Mouse (Mus musculus) megakaryocyte progenitor cell, adult 5-6 weeks (primary cell): Measurements from ENCODE around the gene Zfp108. TPM values are rescaled to one million over a fixed set of nuclear protein-coding genes. Genes with fewer than 3 reads are reported as not detected.

Source experiments
- ATAC-seq: replicated peaks from 2 replicates; pipeline ENCODE4 v1.8.0; 2016; ENCODE audit warnings: mild to moderate bottlenecking, moderate TSS enrichment, inconsistent platforms; ENCODE audit not compliant: poor library complexity
- total RNA-seq, 2 experiments: library from RNA; stranded (forward) in 1 of 2; stranded (reverse) in 1 of 2; fragments of 157-497, 149-512 nt in 1 of 2; fragments of 200-1000 nt in 1 of 2; gene quantifications; 2 replicates each; pipeline versions ENCODE4 v1.2.3 to v1.2.4; 2015 to 2017

Zfp108 gene
- total RNA-seq, 2 experiments from 2014 or later, result 1.5 to 2.1 TPM

GRCm38 (mm10) chr7:24280858-24281145 is 26.2 kb downstream of the Zfp108 start:
- no peak for ATAC-seq

DNA sequence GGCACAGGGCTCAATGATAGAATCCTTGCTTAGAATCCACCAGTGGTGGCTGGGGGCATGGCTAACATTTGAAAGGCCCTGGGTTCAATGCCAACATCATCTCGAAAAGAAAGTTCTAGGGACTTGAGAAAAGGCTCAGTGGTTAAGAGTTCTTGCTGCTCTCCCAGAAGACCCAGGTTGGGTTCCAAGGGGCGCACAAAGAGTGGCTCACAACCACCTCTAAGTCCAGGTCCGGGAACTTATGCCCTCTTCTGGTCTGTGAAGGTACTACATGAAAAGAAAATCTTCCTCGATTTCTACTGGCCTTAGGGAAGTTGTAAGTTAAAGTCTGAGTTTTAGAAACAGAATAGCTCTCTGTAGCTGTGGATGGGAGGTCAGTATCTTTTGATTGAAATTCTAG is 31.5 kb downstream of the Zfp108 start:
- ATAC-seq, result peak; percentile 57; the same call in 1 of the 2 replicates

- no peak for ATAC-seq
These were observed 32.3 kb downstream of the Zfp108 start for GRCm38 (mm10) chr7:24286916-24287315.

DNA sequence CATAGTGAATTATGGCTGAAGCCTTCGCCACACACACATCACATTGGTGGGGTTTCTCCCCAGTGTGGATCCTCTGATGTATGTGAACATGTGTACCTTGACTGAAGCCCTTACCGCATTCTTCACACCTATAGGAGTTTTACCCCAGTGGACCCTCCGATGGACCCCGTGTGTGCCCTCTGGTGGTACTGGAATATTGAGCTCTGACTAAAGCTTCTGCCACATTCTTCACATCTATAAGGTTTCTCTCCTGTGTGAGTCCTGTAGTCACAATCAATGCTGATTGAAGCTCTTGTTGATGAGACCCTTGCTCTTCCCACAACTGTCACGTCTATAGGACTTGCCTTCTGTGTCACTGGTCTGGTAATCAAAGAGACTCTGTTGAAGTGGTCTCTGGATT is 33.1 kb downstream of the Zfp108 start:
- ATAC-seq, result no peak

DNA sequence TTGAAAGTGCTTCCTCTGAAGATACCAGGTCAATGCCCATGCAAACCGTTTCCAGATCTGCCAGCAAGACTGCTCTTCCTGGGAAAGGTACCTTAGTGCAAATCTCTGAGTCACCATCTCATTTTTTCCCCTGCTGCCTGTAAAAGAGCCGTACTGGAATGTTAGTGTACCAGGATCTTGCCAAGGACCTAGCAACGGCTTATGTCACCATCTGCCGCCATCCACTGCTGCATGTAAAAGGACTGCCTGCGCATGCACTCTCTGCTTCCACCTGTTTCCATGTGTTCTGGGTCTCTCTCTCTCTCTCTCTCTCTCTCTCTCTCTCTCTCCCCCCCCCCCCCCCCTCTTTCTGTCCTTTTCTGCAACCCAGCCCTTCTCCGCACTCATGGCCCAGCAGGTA is 33.9 kb downstream of the Zfp108 start:
- no peak for ATAC-seq

GRCm38 (mm10) chr7:24290106-24290693 is 35.6 kb downstream of the Zfp108 start:
- no peak for ATAC-seq

DNA sequence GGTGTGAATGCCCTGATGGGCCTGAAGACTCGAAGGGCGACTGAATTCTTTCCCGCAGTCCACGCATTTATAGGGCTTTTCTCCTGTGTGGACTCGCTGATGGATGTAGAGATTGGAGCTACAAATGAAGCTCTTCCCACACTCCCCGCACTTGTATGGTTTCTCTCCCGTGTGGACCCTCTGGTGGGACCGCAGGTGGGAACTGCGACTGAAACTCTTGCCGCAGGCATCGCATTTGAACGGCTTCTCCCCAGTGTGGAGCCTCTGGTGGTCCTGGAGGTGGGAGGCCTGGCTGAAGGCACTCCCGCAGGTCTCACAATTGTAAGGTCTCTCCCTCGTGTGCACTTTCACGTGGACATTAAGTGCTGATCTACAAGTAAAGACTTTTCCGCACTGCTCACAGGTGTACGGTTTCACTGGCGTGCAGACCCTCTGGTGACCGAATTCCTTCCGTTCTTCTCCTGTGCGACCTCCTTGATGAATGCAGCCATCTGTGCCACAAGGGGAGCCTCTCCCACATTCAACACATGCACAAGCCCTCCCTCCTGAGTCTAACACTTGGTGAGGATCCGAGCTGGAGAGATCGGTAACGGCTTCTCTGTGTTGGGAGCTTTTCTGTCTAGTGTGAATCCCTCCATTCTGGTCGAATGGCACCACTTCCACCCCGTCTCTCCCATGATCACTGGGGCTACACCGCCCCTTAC is 36.9 kb downstream of the Zfp108 start:
- ATAC-seq, result no peak

DNA sequence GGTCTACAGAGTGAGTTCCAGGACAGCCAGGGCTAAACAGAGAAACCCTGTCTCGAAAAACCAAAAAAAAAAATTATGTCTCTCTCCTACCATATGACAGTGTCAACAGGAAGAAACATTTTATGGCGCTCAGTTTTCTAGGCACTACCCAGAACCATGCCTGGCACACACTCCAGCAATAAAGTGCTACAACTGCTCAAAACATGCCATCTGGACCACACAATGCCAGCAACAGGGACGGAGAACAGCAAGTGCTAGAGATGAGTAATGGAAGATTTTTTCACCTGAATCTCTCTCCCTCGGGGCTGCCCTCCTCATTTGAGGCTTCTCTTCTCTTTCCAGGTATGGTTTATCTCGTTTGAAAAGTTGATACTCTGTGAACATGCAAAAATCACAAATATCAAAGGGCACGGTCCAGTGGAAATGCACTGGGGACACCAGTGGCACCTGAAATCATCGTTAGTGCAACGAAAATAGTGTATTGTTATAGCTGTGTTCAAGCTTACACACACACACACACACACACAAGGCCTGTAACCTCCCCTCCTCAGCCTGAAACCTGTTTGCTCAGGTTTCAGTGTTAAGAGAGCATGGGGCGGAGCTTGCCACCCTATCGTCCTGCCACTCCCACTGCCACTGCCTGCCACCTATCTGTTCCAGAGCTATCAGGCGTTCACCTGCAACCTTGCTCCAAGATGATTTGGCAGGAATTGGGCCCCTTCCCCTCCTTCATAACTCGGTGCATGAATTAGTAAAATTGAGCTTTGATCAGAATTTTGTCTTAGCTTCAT is 38.7 kb downstream of the Zfp108 start:
- no peak for ATAC-seq

DNA sequence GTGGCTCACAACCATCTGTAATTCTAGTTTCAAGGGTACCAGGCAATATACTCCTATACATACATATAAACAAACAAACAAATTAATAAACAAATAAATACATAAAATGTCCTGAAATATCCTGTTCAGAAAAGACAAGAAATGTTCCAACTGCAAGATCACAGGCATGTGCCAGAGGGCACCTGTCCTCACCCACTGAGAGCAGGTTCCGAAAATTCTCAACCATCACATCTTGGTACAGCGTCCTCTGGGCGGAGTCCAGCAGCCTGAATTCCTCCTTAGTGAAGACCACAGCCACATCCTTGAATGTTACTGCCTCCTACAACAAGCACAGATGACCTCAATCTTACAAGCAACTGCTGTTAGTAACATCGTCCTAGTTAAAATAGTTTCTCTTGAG is 40.2 kb downstream of the Zfp108 start:
- no peak for ATAC-seq

DNA sequence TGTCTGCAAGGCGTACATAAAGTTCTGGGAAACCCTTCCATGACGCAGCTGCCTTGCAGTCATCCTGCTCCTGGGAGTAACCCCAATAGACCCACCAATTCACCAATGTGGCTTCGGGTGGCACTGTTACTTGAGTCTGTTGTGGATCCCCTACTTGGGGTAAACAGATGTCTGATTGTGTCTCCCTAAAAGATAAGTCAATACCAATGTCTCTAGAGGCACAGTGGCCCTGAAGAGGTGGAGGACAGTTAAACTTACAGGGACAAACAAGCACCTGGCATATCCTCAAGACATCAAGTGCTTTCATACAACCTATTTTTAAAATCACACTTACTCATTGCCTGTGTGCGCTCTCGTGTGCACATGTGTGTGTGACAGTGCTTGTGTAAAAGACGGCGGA is 40.8 kb downstream of the Zfp108 start:
- ATAC-seq, result no peak

DNA sequence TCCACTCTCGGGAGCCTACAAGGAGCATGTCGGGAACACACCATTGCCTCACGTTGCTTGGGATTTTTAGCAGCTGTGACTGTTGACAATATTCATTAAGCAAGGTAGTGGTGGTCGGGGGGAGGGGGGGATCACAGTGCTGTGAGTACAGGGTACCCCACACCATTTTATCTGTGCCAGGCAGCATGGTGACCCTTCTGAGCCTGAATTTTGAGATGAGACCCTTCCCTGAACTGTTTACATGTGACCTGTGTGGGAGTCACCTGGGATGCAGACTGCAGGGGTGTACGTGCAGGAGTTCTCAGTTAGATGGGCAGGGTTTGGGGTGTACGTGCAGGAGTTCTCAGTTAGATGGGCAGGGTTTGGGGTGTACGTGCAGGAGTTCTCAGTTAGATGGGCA is 41.8 kb downstream of the Zfp108 start:
- ATAC-seq, result no peak

- ATAC-seq, result no peak
These were observed 42.9 kb downstream of the Zfp108 start for GRCm38 (mm10) chr7:24297361-24298095.

DNA sequence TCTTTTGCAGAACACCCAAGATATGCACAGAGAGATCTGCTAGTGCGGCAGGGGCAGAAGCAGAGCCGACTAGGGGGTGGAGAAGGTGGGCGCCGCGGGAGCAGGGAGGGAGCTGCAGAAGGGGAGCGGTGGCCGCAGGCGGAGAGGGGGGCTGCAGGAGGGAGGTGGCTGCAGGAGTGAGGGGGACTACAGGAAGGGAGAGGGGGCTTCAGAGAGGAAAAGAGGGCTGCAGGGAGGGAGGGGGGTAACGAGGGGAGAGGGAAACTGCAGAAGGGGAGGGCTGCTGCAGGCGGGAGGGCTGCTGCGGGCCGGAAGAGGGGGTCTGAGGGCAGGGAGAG is 44.0 kb downstream of the Zfp108 start:
- ATAC-seq, result no peak

- ATAC-seq, result peak; percentile 95
These were observed 44.5 kb downstream of the Zfp108 start for GRCm38 (mm10) chr7:24298973-24299708.

- 0 out of 2 replicates have a peak, but pooled peaks have one; percentile 20 for ATAC-seq
These were observed 45.4 kb downstream of the Zfp108 start for GRCm38 (mm10) chr7:24299823-24300481.

DNA sequence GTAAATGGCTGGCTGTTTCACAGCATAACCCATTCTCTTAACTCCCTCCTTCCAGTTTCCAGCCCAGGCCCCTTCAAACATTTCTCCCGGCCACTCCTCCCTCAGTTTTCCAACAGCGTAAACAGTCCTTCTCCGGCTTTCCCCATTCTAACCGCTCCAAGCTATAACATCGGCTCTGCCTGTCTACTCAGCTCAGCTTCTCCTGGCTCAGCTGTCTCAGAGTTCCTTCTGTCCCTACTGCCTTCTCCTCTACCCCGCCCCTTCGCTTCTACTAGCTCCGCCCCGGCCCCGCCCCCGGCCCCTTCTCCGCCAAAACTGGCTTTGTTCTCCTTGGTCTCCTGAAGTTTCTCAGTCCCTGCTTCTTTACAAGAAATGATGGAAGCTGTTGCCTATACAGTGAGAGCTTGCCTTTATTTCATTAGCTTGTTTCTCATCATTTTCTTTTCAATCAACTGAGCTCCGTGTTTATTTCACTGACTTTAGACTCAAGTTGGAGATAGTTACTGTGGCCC is 46.2 kb downstream of the Zfp108 start, which contains the start of gene Zfp61:
Gene Zfp61, minus strand, starts transcription at position 462 of the 512 bp plus-strand sequence.
- ATAC-seq, result peak; percentile 75
